Mouse (Mus musculus) left cerebral cortex, adult 6 months (tissue): ENCODE results near the gene Lipo4. TPM values are rescaled to one million over a fixed set of nuclear protein-coding genes. Genes with fewer than 3 reads are reported as not detected.

Source experiments
- long read RNA-seq, 2 experiments: library from polyadenylated mRNA; unstranded; transcript quantifications; one replicate each; pipeline ENCODE4 v2.0.0; 2019 to 2020
- polyA plus RNA-seq: library from polyadenylated mRNA; unstranded; fragments of <200 nt; fragmentation: Nextera tagmentation; gene quantifications from 2 replicates; pipeline ENCODE4 v1.2.3, GENCODE M21; 2021

Gene Lipo4
- polyA plus RNA-seq, result not detected in 2 replicates
- long read RNA-seq, experiment 1, result 0 reads
- long read RNA-seq, experiment 2, result 0 reads

DNA sequence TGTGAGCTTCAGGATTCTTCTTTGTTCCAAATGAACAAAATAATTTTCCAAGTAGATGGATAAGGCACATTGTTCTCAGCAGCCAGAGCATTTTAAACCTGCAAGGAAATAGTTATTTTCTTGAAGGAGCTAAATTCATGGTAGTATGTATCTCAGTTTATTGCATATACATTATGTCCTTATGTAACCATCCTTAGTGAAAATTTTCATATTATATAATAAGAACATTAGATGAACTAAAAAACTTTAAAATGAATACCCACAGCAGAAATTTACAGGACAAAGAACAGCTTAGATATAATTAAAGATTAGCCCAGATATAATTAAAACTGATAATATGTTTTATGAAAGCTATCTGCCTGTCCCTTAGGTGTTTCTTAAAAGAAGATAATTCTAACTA, at the start of gene Lipo4:
Gene Lipo4, minus strand, starts transcription at position 101 of the 400 bp plus-strand sequence.

Other genes with a start within 250 kb of the Lipo4 start
- 3.4 and 4.4 TPM in 2 replicates for gene Rnls, start 125.5 kb downstream of the Lipo4 start, polyA plus RNA-seq
- not detected in 2 replicates for gene Gm8978, start 107.5 kb upstream of the Lipo4 start, polyA plus RNA-seq
- gene Lipo2, start 233.6 kb upstream of the Lipo4 start, polyA plus RNA-seq, result 0.20 TPM in 2 replicates
- 4.9 and 5.2 TPM in 2 replicates for gene Lipo3, start 244.2 kb upstream of the Lipo4 start, polyA plus RNA-seq